Mouse (Mus musculus) spleen, adult 2 months (tissue): ENCODE data around the gene Ppargc1a.

Experiments used
- CTCF ChIP-seq: fragments of 200-500 bp; IDR thresholded peaks from 2 replicates; pipeline ENCODE4 v1.5.1; 2011; ENCODE audit warnings: mild to moderate bottlenecking, inconsistent platforms; ENCODE audit not compliant: insufficient read depth, insufficient read length, insufficient replicate concordance; ENCODE audit errors: extremely low read depth
- POLR2A ChIP-seq: fragments of 200-500 bp; IDR thresholded peaks from 2 replicates; pipeline ENCODE4 v1.6.1; 2011; ENCODE audit warnings: low read depth, low read length, inconsistent platforms

DNA sequence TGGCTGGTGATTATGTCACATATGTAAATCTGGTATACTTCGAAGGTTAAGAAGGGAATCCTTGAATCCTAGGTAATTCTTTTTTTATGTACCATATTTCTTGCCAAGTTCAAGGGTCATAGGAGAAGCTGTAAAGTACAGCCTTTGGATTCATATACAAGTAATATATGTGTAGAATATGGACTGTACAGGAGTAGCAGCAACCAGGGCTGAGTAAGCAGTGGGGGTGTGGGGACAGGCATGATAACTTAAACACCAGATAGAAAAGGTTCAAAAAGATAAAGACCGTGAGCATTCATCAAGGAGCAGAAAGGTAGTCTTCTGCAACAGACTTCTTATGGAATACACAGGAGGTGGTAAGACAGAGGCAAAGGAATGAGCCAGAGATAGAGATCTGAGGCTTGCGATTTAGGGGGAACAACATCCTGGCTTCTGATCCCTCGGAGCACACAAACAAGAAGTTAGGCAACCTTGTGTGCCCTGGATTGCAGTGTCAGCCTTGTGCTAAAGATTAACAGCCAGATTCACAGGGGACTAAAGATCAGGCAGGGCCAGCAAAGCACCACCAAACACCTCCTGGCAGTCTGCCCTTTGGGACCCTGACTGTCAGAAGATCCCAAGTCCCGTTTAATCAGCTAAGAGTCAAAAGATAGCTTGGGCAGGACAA lies 39.9 kb downstream of the Ppargc1a start:
- TF ChIP-seq CTCF, result no peak
- TF ChIP-seq POLR2A, result no peak
